Mouse (Mus musculus) cerebellum, adult 11-12 months (tissue): ENCODE results near the gene Myo1d.

Experiments used
- DNase-seq: peaks from one replicate; pipeline ENCODE4 v3.0.0; 2022

Gene Myo1d

DNA sequence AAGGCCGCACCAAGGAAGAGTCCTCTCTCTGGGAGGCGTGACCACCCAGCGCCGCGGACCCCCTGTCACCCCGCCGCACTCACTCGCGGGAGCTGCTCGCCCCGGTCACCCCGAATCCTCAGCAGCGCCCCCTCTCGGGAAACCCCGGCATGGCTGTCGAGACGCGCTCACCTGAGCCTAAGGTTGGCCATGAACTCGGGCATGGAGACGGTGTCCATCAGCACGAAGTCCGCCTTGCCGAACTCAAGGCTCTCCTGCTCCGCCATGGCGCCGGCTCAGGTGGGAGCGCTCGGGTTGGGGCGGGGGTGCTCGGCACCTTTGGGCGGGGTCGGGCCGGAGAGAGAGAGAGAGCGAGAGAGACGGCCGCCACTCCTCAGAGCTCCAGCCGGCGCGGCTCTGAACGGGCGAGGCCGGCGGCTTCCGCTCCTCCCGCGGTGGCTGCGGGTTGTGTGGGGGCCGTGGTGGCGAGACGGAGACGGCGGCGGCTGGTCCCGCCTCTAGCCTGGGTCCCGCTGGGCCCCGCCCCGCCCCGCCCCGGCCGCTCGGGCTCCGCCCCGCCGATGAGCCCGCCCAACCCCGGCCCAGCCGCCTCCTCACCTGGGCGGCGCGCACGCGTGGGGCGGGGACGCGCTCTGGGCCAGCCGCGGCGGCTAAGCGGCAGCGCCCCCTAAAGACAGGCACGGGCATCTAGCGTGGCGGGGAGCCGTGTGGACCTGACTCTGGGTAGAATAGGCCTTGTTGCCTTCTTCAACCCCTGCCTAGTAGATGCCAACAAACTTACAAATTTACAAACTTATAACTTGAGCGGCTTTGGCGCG lies at the start of gene Myo1d:
Gene Myo1d, minus strand, starts transcription at position 499 of the 818 bp plus-strand sequence.
- peak; percentile 88 for DNase-seq

DNA sequence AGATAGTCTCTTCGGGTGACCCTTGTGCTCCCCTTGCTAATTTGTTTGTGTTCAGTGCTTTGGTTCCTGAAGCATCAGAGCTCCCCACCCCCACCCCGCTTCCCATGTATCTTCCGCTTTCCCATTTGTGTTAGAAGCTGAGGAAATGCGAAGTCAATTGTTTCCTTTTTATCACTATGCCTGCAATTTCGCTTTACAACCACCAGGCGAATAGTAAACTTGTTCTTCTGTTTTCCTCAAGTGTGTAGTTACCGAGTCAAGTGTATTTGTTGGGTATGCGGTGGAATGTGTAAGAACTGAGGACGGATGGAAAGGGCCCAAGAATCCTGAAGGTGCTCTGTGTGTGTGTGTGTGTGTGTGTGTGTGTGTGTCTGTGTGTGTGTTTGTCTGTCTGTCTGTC lies 42.0 kb upstream of the Myo1d start:
- DNase-seq = no peak

DNA sequence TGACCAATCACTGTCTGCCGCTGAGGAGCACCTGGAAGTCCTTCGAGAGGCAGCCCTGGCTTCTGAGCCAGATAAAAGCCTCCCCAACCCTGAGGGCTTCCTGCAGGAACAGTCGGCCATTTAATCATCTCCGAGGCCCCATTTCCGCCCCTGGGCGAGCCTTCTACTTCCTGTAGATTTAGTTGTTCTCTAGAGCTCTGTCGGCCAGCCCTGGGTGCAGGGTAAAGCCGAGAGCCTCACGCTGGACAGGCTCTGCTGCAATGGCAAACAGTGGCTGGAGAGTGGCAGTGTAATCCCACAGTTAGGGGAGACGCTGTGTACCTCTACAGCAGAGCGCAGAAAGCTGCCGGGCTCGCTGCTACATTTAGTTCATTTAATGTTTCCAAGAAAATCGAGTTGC lies 41.5 kb upstream of the Myo1d start:
- DNase-seq = no peak

- DNase-seq = no peak
Observed at GRCm38 (mm10) chr11:80820085-80820484, 40.3 kb upstream of the Myo1d start.

DNA sequence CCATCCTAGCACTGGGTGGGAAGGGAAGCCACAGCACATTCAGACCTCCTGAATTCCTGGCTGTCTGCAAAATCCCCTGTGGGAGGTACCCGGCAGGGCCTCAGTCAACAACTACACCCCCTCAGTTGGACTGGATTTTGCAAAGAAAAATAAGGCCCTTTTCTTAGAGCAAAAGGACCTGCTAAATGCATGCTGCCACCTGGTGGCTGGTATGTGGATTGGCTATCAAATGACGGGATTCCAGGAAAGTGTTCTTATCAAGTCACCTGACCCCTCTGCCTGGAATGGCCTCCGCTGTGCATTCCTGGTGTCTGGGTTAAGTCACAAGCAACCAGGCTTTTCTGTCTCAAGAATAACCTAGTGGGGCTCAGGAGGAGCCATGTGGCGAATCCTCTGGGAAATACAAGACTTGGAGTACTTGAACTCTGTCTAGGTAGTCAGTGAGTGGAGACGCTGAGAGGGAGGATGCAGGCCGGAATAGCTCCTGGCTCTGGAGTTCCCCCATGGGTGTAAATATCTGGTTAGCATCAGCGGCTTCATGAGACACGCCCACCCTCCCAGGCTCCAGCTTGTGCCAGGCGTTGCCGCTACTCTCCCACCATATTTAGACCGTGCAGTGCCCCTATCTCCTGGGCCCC lies 38.4 kb upstream of the Myo1d start:
- peak; percentile 49 for DNase-seq

- no peak for DNase-seq
Observed at GRCm38 (mm10) chr11:80815354-80815753, 35.5 kb upstream of the Myo1d start.

DNA sequence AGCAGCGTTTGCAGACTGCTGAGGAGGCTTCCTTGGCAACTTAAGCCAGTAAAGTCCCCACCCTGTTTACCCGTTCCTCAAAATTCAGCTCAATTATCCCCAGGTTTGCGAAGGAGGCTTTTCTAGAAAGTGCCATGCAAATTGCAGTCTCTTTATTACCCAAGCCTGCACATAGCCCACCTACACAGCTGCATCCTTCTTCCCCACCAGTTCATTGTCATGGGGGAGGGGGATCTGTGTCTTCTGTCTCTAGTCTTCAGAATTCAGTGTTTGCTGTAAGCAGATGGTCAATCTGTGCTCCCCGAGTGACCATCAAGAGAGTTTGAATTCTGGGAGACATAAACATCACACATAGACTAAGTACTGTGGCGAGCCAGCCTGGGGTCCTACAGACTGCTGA lies 31.3 kb upstream of the Myo1d start:
- DNase-seq = no peak

DNA sequence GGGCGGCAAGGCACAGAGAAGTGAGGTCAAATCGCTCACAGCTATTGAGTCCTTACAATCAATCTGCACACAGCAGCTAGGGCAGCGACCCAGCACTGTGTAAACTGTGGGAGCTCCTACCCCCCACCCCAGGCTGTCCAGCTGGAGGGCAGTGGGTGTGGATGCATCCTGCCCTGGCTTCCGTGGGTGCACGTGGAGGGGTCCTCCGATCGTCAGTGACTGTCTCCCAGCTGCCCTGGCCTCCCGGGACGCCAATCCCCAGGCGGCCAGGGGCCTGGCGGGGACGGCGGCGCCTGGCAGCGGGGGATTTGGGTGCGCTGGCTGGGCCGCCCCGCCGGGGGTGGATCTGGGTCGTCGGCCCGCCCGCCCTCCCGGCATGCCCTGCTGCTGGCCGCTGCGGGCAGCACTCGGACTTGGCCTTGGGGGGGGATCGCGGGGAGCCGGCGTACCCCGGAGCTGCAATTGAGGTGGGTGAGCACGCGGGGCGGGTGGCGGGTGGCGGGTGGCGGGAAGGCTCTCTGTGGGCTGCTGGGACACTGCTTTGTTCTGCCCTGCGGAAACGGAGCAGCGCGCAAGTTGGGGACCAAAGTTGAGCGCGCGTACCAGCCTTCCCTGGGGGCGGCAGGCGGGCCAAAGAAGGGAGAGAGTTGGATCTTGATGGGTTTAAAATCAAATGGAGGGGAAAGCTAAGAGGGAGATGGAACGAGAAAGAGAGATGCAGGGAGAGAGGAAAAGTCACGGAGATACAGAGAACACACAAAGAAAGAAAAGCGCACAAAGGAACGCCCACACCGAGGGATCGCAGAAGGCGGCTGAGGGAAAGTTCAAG lies 30.4 kb upstream of the Myo1d start, which contains the start of gene Tmem98:
Gene Tmem98, plus strand, starts transcription at position 183 of the 829 bp plus-strand sequence.
- DNase-seq = peak; percentile 36

DNA sequence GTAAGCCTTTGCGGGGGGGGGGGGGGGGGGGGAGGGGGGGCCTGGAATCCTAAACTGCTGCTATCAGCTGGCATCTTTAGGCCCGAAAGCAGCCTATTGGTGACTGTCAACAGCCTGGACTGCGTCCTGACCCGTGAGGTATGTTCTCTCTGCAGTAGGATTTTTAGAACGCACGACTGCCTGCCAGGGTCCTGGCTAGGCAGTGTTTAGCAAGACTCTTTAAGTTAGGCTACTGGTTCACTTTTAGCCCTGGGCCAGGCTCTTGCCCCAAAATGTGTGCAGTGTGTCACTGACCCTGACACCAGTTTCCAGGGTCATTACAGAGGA lies 29.8 kb upstream of the Myo1d start:
- DNase-seq = no peak

- no peak for DNase-seq
Observed at GRCm38 (mm10) chr11:80808551-80809070, 28.8 kb upstream of the Myo1d start.

DNA sequence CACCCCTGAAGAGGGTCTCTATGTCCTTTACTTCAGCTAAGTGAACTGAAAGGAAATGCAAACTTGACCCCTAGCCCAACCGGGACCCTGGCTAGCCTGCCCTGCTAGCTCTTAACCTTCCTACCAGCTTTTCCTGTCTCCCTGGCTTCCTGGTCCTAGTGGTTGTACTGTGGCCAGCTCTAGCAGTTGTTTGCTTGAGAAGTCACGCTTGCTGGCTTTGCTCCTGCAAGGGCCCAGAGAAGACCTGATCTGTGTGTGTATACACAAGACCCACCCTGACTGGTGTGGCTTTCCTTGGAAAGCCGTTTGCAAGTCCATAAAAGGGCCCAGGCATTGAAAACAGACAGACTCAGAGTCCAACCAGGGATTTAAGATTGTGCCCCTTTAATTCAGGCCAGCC lies 22.9 kb upstream of the Myo1d start:
- DNase-seq = no peak

GRCm38 (mm10) chr11:80799979-80800378 lies 20.2 kb upstream of the Myo1d start:
- no peak for DNase-seq

GRCm38 (mm10) chr11:80795431-80795830 lies 15.6 kb upstream of the Myo1d start:
- DNase-seq = no peak

GRCm38 (mm10) chr11:80794290-80794689 lies 14.5 kb upstream of the Myo1d start:
- DNase-seq = no peak

DNA sequence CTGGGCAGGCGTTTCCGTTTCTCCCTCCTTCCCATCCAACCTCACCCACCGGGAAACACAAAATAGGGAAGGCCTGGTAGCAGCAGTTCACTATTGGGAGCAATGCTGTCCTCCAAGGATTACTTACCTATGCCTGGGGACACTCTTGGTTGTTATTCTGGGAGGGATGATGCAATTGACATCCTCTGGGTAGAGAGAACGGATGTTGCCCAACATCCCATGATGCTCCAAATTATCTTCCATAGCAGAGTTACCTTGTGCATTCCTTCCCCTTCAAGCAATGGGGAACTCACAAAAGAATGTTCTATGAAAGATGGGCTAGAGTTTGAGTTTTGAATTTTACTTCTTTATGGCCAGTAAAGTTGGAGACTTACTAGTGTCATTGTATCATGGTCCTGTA lies 13.6 kb upstream of the Myo1d start:
- no peak for DNase-seq

DNA sequence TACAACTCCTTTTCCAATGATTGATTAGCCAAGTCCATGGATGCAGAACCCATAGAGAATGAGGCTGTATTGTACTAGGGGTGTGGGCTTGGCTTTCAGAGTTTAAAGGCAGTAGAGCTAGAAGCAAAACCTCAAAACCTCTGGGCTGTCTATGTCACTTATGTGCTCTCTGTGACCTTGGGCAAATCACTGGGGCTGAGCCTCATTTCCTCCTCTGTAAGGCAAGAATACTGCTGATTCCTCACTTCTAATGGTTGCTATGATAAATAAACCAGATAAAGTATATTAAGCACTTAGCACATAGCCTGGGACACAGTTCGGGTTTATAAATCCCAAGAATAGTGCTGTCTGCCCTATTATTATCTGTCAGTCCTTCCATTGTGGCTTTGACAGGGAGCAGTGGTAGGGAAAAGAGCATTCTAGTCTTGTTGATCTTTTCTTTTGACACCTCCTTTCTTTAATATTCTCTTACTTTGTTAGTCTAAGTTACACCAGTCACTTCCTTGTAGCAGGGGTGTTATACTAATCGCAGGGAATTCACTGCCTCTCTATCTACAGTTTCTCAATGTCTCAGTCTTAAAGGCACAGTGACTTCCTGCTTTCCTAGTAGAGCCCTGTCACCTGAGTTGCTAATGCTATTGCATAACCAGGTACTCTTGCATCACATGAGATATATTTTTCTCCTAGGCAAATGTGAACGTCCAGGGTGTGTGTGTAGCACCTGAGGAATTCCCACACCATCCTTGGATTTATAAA lies 12.0 kb upstream of the Myo1d start:
- DNase-seq = no peak

DNA sequence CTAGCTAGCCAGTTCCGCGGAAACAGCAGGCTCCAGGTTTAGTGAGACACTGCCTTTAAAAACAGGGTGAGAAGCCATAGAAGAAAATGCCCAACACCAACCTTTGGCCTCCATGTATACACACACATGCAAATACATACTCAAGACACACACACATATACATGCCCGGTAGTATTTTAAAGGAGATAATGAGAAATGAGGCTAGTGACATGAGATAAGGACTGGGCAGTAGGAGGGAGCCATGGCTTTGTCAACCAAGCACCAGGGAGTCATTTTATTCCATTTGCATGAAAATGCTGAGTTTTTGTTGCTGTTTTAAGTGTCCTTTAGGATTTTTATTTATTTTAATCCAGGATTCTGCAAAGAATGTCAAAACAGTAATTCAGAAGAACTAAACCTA lies 10.6 kb upstream of the Myo1d start:
- DNase-seq = no peak

- no peak for DNase-seq
Observed at GRCm38 (mm10) chr11:80789647-80790240, 9.9 kb upstream of the Myo1d start.

DNA sequence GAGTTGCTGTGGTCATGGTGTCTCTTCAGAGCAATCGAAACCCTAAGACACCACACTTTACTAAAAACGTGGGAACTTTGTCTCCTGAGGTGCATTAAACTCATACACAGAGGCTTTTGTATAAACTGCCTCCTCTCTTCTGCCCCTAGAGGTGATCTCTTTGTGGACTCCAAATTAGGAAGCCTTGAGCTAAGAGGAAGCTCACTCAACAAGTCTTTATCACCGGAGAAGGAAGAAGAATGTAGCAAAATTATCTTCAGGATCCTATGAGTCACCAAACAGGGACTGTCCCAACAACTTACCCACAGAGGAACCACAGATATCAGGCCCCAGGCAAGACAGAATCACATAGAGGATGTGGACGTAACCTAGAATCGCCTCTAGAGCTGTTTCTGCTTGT lies 5.8 kb upstream of the Myo1d start:
- no peak for DNase-seq

GRCm38 (mm10) chr11:80784294-80784743 lies 4.5 kb upstream of the Myo1d start:
- DNase-seq = no peak

DNA sequence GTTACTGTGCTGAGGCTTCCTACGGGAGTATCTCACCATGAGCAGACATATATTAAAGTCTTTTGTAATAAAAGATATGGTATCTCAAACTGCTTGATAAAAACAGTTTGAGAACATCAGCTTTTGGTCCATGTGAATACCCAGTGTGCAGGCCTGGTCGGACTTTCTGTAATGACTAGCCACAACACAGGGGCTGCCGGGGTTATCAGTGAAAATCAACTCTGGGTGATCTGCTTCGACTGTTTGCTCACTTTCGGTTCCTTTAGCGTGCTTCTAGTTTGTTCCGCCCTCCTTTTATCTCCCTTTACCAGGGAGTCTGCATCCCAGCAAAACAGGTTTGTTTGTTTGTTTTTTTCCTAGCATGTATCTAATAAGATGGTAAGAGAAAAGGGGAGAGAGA lies 3.6 kb upstream of the Myo1d start:
- no peak for DNase-seq

- peak; percentile 15 for DNase-seq
Observed at GRCm38 (mm10) chr11:80781535-80781934, 1.7 kb upstream of the Myo1d start.
